ENCODE assay signal across 8 mouse cellular contexts in the genomic region with DNA sequence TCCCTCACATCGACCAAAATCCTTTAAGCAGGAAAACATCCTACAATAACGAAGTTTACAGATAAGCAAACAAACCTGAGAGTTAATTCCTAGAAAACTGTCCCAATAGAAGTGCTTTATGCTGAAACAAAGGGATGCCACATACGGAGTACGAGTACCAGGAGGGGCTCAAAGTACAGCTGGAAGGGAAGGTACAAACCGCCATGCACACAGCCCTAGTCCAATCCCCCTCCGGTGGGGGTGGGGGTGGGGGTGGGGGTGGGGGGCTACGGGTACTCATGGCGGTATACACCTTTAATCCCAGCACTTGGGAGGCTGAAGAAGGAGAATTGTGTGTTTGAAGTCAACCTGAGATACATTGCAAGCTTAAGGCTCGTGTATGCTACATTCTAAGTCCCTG. TPM values are rescaled to one million over a fixed set of nuclear protein-coding genes. Genes with fewer than 3 reads are reported as not detected.
DNase-seq lines count a peak whose midpoint lies in the region; ATAC-seq and TF ChIP-seq lines count a peak whose summit lies in the region.

No protein-coding gene starts in this region.

- peaks cover 2% of the 10 kb centered on the region; the same call in 1 of the 2 replicates for H3K36me3 ChIP-seq in heart, adult 2 months (ENCODE audit: control insufficient read depth, insufficient read depth, low read length)
- no peaks in the 10 kb centered on the region for H3K36me3 ChIP-seq in G1E (replicated peaks)
- H3K36me3 ChIP-seq in hindbrain, embryonic 13.5 days, result no peaks in the 10 kb centered on the region
- no peaks in the 10 kb centered on the region for H3K36me3 ChIP-seq in midbrain, embryonic 12.5 days

- no peaks in the 10 kb centered on the region for H3K79me2 ChIP-seq in heart, adult 2 months (replicated peaks; ENCODE audit: control insufficient read depth, insufficient read depth, low read length)

- no peak for ATAC-seq in G1E (ENCODE audit: extremely low read depth, insufficient number of reproducible peaks, low FRiP score, poor library complexity, severe bottlenecking)
- ATAC-seq in hindbrain, embryonic 13.5 days (ENCODE audit: low FRiP score), result no peak
- no peak for ATAC-seq in midbrain, embryonic 12.5 days (ENCODE audit: low FRiP score, low read depth)
- no peak for ATAC-seq in CD4-positive, CD25-positive, alpha-beta regulatory T cell, adult 4 months

- 12% methylated on average over 9 of the region's 9 CpGs for WGBS in heart, adult 2 months
- 7% methylated on average over 9 of the region's 9 CpGs for whole genome bisulfite sequencing in hindbrain, embryonic 13.5 days
- WGBS in midbrain, embryonic 12.5 days, result 4% methylated on average over 9 of the region's 9 CpGs

- no peaks in the 10 kb centered on the region for H3K9me3 ChIP-seq in G1E (replicated peaks)
- H3K9me3 ChIP-seq in hindbrain, embryonic 13.5 days, result no peaks in the 10 kb centered on the region
- no peaks in the 10 kb centered on the region for H3K9me3 ChIP-seq in midbrain, embryonic 12.5 days

- peaks cover 3% of the 10 kb centered on the region; the same call in 1 of the 2 replicates for H3K4me1 ChIP-seq in heart, adult 2 months (ENCODE audit: control insufficient read depth, insufficient read depth, low read length)
- peaks cover 15% of the 10 kb centered on the region for H3K4me1 ChIP-seq in G1E (ENCODE audit: insufficient read depth, low read depth, low read length)
- peaks cover 12% of the 10 kb centered on the region for H3K4me1 ChIP-seq in hindbrain, embryonic 13.5 days (replicated peaks)
- peaks cover 14% of the 10 kb centered on the region for H3K4me1 ChIP-seq in midbrain, embryonic 12.5 days

- intact Hi-C loops in heart, adult 2 months (cut with DNase I), result loop anchor here (2.0 to 5.0 kb wide), 2 partner anchors 37 to 58 kb away; a partner anchor contains a TSS

- H3K9ac ChIP-seq in heart, adult 2 months (ENCODE audit: low read depth, low read length), result no peak overlapping the region
- H3K9ac ChIP-seq in hindbrain, embryonic 13.5 days, result peak overlapping the region; percentile 55; the same call in 1 of the 2 replicates
- peak overlapping the region; percentile 4; the same call in 1 of the 2 replicates for H3K9ac ChIP-seq in midbrain, embryonic 12.5 days (replicated peaks)

- no peak for TF ChIP-seq POLR2A in heart, adult 2 months (IDR thresholded peaks at IDR 0.05; ENCODE audit: insufficient read depth, low read depth, low read length)

- no peak for DNase-seq in heart, adult 2 months
- no peak for DNase-seq in heart, adult 18-20 months
- DNase-seq in G1E (ENCODE audit: low spot score), result no peak
- no peak for DNase-seq in right cerebral cortex, adult 2 months (ENCODE audit: low spot score in 2 of 2)
- no peak for DNase-seq in spleen, postnatal 10 days (ENCODE audit: low spot score in 2 of 2)

- no peak for TF ChIP-seq CTCF in heart, adult 2 months (IDR thresholded peaks at IDR 0.05)
- TF ChIP-seq CTCF in G1E (IDR thresholded peaks at IDR 0.05; ENCODE audit: low read depth, low read length), result no peak

- H3K4me3 ChIP-seq in heart, adult 2 months, result peak overlapping the region; percentile 49
- H3K4me3 ChIP-seq in G1E (ENCODE audit: low read depth, low read length), result peak overlapping the region; percentile 60; the same call in 1 of the 2 replicates
- H3K4me3 ChIP-seq in hindbrain, embryonic 13.5 days, result peak overlapping the region; percentile 22
- peak overlapping the region; percentile 28 for H3K4me3 ChIP-seq in midbrain, embryonic 12.5 days

- peak overlapping the region; percentile 42 for H3K4me2 ChIP-seq in hindbrain, embryonic 13.5 days
- H3K4me2 ChIP-seq in midbrain, embryonic 12.5 days (replicated peaks), result peak overlapping the region; percentile 55

- no peak for TF ChIP-seq EP300 in heart, adult 2 months (IDR thresholded peaks at IDR 0.05; ENCODE audit: insufficient read depth, low read depth, low read length)

- H3K27me3 ChIP-seq in heart, adult 2 months (ENCODE audit: control insufficient read depth, insufficient read depth, low read length), result no peaks in the 10 kb centered on the region
- H3K27me3 ChIP-seq in G1E (ENCODE audit: insufficient read depth, low read length), result 0 out of 2 replicates have a peak, but pooled peaks cover 4% of the 10 kb centered on the region
- no peaks in the 10 kb centered on the region for H3K27me3 ChIP-seq in hindbrain, embryonic 13.5 days
- H3K27me3 ChIP-seq in midbrain, embryonic 12.5 days, result no peaks in the 10 kb centered on the region

- peak overlapping the region; percentile 34 for H3K27ac ChIP-seq in heart, adult 2 months
- no peak overlapping the region for H3K27ac ChIP-seq in hindbrain, embryonic 13.5 days
- H3K27ac ChIP-seq in midbrain, embryonic 12.5 days (replicated peaks), result peak overlapping the region; percentile 52; the same call in 1 of the 2 replicates

RNA-seq across cellular contexts. Expression of a gene that starts 58.6 kb away (rescaled TPM):
- total RNA-seq in heart, adult 2 months (2021), result 10 to 100 TPM; 29.7 to 33.9 TPM
- polyA plus RNA-seq in heart, adult 2 months (2012; rRNA removed), result 38.0 and 62.8 TPM in 2 replicates
- total RNA-seq in heart, adult 18-20 months (2021), result 10 to 100 TPM; 29.6 to 32.0 TPM
- total RNA-seq in G1E (2014; fragmentation: Nextera tagmentation), result 329 and 366 TPM in 2 replicates
- total RNA-seq in G1E (2017), result 76.1 and 80.7 TPM in 2 replicates
- 34.7 and 49.3 TPM in 2 replicates for polyA plus RNA-seq in G1E (2012)
- 123 and 141 TPM in 2 replicates for polyA plus RNA-seq in hindbrain, embryonic 13.5 days (2015; fragmentation: Nextera tagmentation; extraction: Ambion mirVana)
- 192 and 227 TPM in 2 replicates for polyA plus RNA-seq in midbrain, embryonic 12.5 days (2016; fragmentation: Nextera tagmentation; extraction: Ambion mirVana)
- polyA plus RNA-seq in CD4-positive, CD25-positive, alpha-beta regulatory T cell, adult 4 months (2017; shearing (Covaris generic)), result 10 to 100 TPM; 33.8 to 39.6 TPM
